Mouse (Mus musculus) bone marrow macrophage, adult 2 months (primary cell): ENCODE results near the gene Lgi1.

Experiments used
- CTCF ChIP-seq: IDR thresholded peaks from 2 replicates; pipeline ENCODE4 v1.5.1; 2012; ENCODE audit warnings: low read depth, mild to moderate bottlenecking, low read length, moderate library complexity
- POLR2A ChIP-seq: IDR thresholded peaks from 2 replicates; pipeline ENCODE4 v1.6.1; 2012; ENCODE audit warnings: mild to moderate bottlenecking, low read depth, low read length, borderline replicate concordance

DNA sequence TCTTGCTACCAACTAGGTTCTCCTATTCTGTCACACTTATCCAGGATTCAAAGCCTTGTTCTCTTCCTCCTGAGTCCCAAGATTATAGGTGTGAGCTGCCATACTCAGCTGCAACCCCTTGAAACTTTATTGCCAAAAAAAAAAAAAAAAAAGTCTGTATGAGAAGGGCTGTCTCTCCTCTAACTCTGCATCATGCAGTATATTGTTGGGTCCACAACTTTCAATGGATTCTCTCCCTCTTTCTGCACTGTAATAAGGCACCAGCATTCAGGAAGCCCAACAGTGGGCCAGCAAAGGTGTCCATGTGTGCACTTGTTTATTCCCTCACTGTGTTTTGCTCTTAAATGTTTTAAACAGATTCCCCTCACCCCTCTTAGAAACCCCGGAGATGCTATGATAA, 66.7 kb downstream of the Lgi1 start:
- TF ChIP-seq POLR2A (no peak), CTCF (no peak)
